Mouse (Mus musculus): ENCODE results near the gene Chchd6. TPM values are rescaled to one million over a fixed set of nuclear protein-coding genes. Genes with fewer than 3 reads are reported as not detected.

Chchd6 gene
- polyA plus RNA-seq, 1 experiment from 2014 or later = 66.9 TPM

DNA sequence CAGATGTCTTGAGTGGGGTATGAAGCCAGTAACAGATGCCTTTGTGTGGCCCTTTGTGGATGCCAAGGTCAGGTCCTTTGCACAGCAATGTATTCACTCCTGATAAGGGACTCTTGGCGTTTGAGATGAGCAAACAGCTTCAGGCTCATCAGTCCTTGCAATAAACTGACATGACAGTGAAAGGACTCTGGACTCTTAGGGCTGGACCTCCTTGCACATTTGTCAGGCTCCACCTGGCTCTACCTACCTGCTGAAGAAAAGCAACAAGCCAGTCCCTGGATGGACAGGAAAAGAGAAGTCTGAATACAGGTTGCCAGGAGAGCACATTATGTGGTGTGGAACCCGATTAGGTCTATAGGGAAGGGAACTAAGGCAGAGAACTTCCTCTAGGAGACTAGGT is 174.7 kb downstream of the Chchd6 start:
- H3K9ac ChIP-seq (ENCODE audit: low read length) = no peak overlapping the region
- no peak overlapping the region for H3K27ac ChIP-seq (replicated peaks; ENCODE audit: low read depth, low read length)
- no peaks in the 10 kb centered on the region for H3K4me1 ChIP-seq (ENCODE audit: control insufficient read depth, insufficient read depth, low read length)
- H3K9me3 ChIP-seq (ENCODE audit: control insufficient read depth, low read length) = no peaks in the 10 kb centered on the region
- 67% methylated on average over 2 of the region's 2 CpGs for WGBS
- no peak overlapping the region for H3K4me3 ChIP-seq (ENCODE audit: low read depth, low read length)
- H3K36me3 ChIP-seq (ENCODE audit: control insufficient read depth, insufficient read depth, low read length) = no peaks in the 10 kb centered on the region
- H3K4me2 ChIP-seq (ENCODE audit: low read depth, severe bottlenecking) = no peak overlapping the region
- DNase-seq (ENCODE audit: low spot score) (no peak), ATAC-seq (ENCODE audit: insufficient number of reproducible peaks, low FRiP score, low TSS enrichment, low read depth) (no peak)
- no peaks in the 10 kb centered on the region for H3K27me3 ChIP-seq (ENCODE audit: control insufficient read depth, insufficient read depth, low read length)

DNA sequence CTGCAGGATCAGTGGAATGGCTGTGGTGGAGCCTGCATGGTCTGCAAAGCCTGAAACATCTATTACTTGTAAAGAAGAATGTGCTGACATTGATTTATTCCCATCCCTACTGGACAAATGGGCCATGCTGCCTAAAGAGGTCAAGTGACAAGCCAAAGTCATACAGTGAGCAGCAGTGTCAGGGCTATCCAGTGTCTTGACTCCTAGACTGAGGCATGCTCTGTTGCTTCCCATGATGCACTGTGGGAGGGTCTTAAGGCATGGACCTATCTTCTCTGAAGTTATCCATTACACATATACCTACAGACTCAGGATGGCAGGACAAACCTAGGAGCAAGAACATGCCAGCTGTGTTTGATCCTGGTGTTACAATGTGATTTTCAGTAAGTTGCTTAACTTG is 175.3 kb downstream of the Chchd6 start:
- H3K4me1 ChIP-seq (ENCODE audit: control insufficient read depth, insufficient read depth, low read length) = no peaks in the 10 kb centered on the region
- H3K36me3 ChIP-seq (ENCODE audit: control insufficient read depth, insufficient read depth, low read length) = no peaks in the 10 kb centered on the region
- ATAC-seq (ENCODE audit: insufficient number of reproducible peaks, low FRiP score, low TSS enrichment, low read depth) = no peak
- H3K27ac ChIP-seq (replicated peaks; ENCODE audit: low read depth, low read length) = no peak overlapping the region
- no peaks in the 10 kb centered on the region for H3K9me3 ChIP-seq (ENCODE audit: control insufficient read depth, low read length)
- H3K27me3 ChIP-seq (ENCODE audit: control insufficient read depth, insufficient read depth, low read length) = no peaks in the 10 kb centered on the region
- H3K9ac ChIP-seq (ENCODE audit: low read length) = no peak overlapping the region
- no peak for DNase-seq (ENCODE audit: low spot score)
- no peak overlapping the region for H3K4me3 ChIP-seq (ENCODE audit: low read depth, low read length)
- H3K4me2 ChIP-seq (ENCODE audit: low read depth, severe bottlenecking) = no peak overlapping the region

DNA sequence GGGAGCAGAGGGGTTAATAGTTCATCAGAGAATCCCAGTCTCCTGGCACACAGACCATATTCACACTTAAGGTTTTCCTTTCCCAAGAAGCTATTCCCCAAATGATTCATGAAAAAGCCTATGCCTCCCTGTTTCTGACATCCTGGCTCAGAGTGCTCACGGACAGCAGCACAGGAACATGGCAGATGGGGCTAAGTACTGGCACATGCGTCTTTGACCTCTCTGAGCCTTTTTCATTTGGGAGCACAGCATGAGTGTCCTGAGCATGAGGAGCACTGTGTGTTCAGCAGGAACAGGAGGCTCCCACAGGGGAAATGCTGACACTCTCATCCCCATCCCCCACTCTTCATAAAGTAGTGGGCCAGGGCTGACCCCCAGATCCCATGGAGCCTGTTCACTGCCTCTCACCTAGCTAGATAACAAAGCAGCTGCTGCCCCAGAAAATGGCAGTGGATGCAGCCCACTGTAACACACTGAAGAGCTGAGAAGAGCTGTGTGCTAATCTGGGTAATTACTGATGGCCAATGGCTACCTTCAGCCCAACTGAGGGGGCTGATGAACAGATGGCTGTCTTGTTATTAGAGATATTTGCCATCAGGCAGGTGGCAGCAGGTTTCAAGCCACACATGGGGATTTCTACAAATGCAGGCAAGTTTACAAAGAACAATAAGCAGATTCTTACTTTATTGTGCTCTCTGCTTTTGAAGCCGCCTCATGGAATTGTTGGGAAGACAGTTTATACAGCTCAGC is 176.2 kb downstream of the Chchd6 start:
- Histone ChIP-seq H3K4me2 (ENCODE audit: low read depth, severe bottlenecking) (no peak overlapping the region), H3K4me1 (ENCODE audit: control insufficient read depth, insufficient read depth, low read length) (no peaks in the 10 kb centered on the region), H3K9ac (ENCODE audit: low read length) (no peak overlapping the region), H3K9me3 (ENCODE audit: control insufficient read depth, low read length) (no peaks in the 10 kb centered on the region), H3K36me3 (ENCODE audit: control insufficient read depth, insufficient read depth, low read length) (no peaks in the 10 kb centered on the region), H3K4me3 (ENCODE audit: low read depth, low read length) (no peak overlapping the region), H3K27me3 (ENCODE audit: control insufficient read depth, insufficient read depth, low read length) (no peaks in the 10 kb centered on the region), H3K27ac (replicated peaks; ENCODE audit: low read depth, low read length) (no peak overlapping the region)
- DNase-seq (ENCODE audit: low spot score) = no peak
- no peak for ATAC-seq (ENCODE audit: insufficient number of reproducible peaks, low FRiP score, low TSS enrichment, low read depth)
- 85% methylated on average over 3 of the region's 3 CpGs for WGBS

- Histone ChIP-seq H3K9me3 (ENCODE audit: control insufficient read depth, low read length) (no peaks in the 10 kb centered on the region), H3K4me2 (ENCODE audit: low read depth, severe bottlenecking) (no peak overlapping the region), H3K36me3 (ENCODE audit: control insufficient read depth, insufficient read depth, low read length) (no peaks in the 10 kb centered on the region), H3K4me1 (ENCODE audit: control insufficient read depth, insufficient read depth, low read length) (no peaks in the 10 kb centered on the region), H3K4me3 (ENCODE audit: low read depth, low read length) (no peak overlapping the region), H3K27ac (replicated peaks; ENCODE audit: low read depth, low read length) (no peak overlapping the region), H3K9ac (ENCODE audit: low read length) (no peak overlapping the region), H3K27me3 (ENCODE audit: control insufficient read depth, insufficient read depth, low read length) (no peaks in the 10 kb centered on the region)
- ATAC-seq (ENCODE audit: insufficient number of reproducible peaks, low FRiP score, low TSS enrichment, low read depth) = no peak
- 85% methylated on average over 3 of the region's 3 CpGs for WGBS
- DNase-seq (ENCODE audit: low spot score) = no peak
These were observed 179.3 kb downstream of the Chchd6 start for GRCm38 (mm10) chr6:89416030-89416595.

- ATAC-seq (ENCODE audit: insufficient number of reproducible peaks, low FRiP score, low TSS enrichment, low read depth) = no peak
- Histone ChIP-seq H3K9ac (ENCODE audit: low read length) (no peak overlapping the region), H3K4me1 (ENCODE audit: control insufficient read depth, insufficient read depth, low read length) (no peaks in the 10 kb centered on the region), H3K27me3 (ENCODE audit: control insufficient read depth, insufficient read depth, low read length) (no peaks in the 10 kb centered on the region), H3K9me3 (ENCODE audit: control insufficient read depth, low read length) (no peaks in the 10 kb centered on the region), H3K4me3 (ENCODE audit: low read depth, low read length) (no peak overlapping the region), H3K4me2 (ENCODE audit: low read depth, severe bottlenecking) (no peak overlapping the region), H3K27ac (replicated peaks; ENCODE audit: low read depth, low read length) (no peak overlapping the region), H3K36me3 (ENCODE audit: control insufficient read depth, insufficient read depth, low read length) (no peaks in the 10 kb centered on the region)
- WGBS = 80% methylated on average over 2 of the region's 2 CpGs
- no peak for DNase-seq (ENCODE audit: low spot score)
These were observed 180.4 kb downstream of the Chchd6 start for GRCm38 (mm10) chr6:89415091-89415490.

GRCm38 (mm10) chr6:89414126-89414525 is 181.3 kb downstream of the Chchd6 start:
- Histone ChIP-seq H3K4me3 (ENCODE audit: low read depth, low read length) (no peak overlapping the region), H3K4me2 (ENCODE audit: low read depth, severe bottlenecking) (no peak overlapping the region), H3K4me1 (ENCODE audit: control insufficient read depth, insufficient read depth, low read length) (no peaks in the 10 kb centered on the region), H3K27ac (replicated peaks; ENCODE audit: low read depth, low read length) (no peak overlapping the region), H3K9ac (ENCODE audit: low read length) (no peak overlapping the region), H3K27me3 (ENCODE audit: control insufficient read depth, insufficient read depth, low read length) (no peaks in the 10 kb centered on the region), H3K36me3 (ENCODE audit: control insufficient read depth, insufficient read depth, low read length) (no peaks in the 10 kb centered on the region), H3K9me3 (ENCODE audit: control insufficient read depth, low read length) (no peaks in the 10 kb centered on the region)
- ATAC-seq (ENCODE audit: insufficient number of reproducible peaks, low FRiP score, low TSS enrichment, low read depth) (no peak), DNase-seq (ENCODE audit: low spot score) (no peak)
- 76% methylated on average over 4 of the region's 4 CpGs for WGBS

GRCm38 (mm10) chr6:89413481-89413884 is 182.0 kb downstream of the Chchd6 start:
- Histone ChIP-seq H3K4me3 (ENCODE audit: low read depth, low read length) (no peak overlapping the region), H3K27ac (replicated peaks; ENCODE audit: low read depth, low read length) (no peak overlapping the region), H3K36me3 (ENCODE audit: control insufficient read depth, insufficient read depth, low read length) (no peaks in the 10 kb centered on the region), H3K9ac (ENCODE audit: low read length) (no peak overlapping the region), H3K27me3 (ENCODE audit: control insufficient read depth, insufficient read depth, low read length) (no peaks in the 10 kb centered on the region), H3K4me1 (ENCODE audit: control insufficient read depth, insufficient read depth, low read length) (no peaks in the 10 kb centered on the region), H3K9me3 (ENCODE audit: control insufficient read depth, low read length) (no peaks in the 10 kb centered on the region), H3K4me2 (ENCODE audit: low read depth, severe bottlenecking) (no peak overlapping the region)
- no peak for DNase-seq (ENCODE audit: low spot score)
- ATAC-seq (ENCODE audit: insufficient number of reproducible peaks, low FRiP score, low TSS enrichment, low read depth) = no peak

- no peak overlapping the region for H3K27ac ChIP-seq (replicated peaks; ENCODE audit: low read depth, low read length)
- H3K9me3 ChIP-seq (ENCODE audit: control insufficient read depth, low read length) = no peaks in the 10 kb centered on the region
- no peak overlapping the region for H3K4me3 ChIP-seq (ENCODE audit: low read depth, low read length)
- H3K4me2 ChIP-seq (ENCODE audit: low read depth, severe bottlenecking) = no peak overlapping the region
- no peaks in the 10 kb centered on the region for H3K27me3 ChIP-seq (ENCODE audit: control insufficient read depth, insufficient read depth, low read length)
- ATAC-seq (ENCODE audit: insufficient number of reproducible peaks, low FRiP score, low TSS enrichment, low read depth) (no peak), DNase-seq (ENCODE audit: low spot score) (no peak)
- H3K4me1 ChIP-seq (ENCODE audit: control insufficient read depth, insufficient read depth, low read length) = no peaks in the 10 kb centered on the region
- H3K36me3 ChIP-seq (ENCODE audit: control insufficient read depth, insufficient read depth, low read length) = no peaks in the 10 kb centered on the region
- H3K9ac ChIP-seq (ENCODE audit: low read length) = no peak overlapping the region
- WGBS = 74% methylated on average over 1 of the region's 1 CpGs
These were observed 182.9 kb downstream of the Chchd6 start for GRCm38 (mm10) chr6:89412562-89412961.

DNA sequence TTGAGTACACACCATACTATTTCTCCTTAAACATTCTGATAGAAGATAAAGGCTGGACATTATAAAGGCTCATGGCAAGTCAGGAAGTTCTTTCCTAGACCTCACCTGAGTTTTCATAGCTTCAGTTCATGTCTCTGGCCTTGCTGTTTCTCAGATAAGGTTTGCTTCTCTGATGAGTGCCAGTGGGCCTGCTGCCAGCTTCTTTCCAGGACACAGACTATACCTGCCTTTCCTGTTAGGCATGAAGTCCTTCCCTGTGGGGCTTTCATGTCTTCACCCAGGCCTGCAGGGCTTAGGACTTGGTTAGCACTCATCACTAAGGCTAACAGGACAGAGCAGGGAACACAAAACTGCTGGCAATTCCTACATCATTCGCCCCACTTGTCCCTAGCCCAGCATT is 186.4 kb downstream of the Chchd6 start:
- DNase-seq (ENCODE audit: low spot score) (no peak), ATAC-seq (ENCODE audit: insufficient number of reproducible peaks, low FRiP score, low TSS enrichment, low read depth) (no peak)
- no peaks in the 10 kb centered on the region for H3K9me3 ChIP-seq (ENCODE audit: control insufficient read depth, low read length)
- H3K4me1 ChIP-seq (ENCODE audit: control insufficient read depth, insufficient read depth, low read length) = no peaks in the 10 kb centered on the region
- WGBS = 86% methylated on average over 1 of the region's 1 CpGs
- H3K27me3 ChIP-seq (ENCODE audit: control insufficient read depth, insufficient read depth, low read length) = no peaks in the 10 kb centered on the region
- no peak overlapping the region for H3K9ac ChIP-seq (ENCODE audit: low read length)
- no peak overlapping the region for H3K27ac ChIP-seq (replicated peaks; ENCODE audit: low read depth, low read length)
- H3K4me2 ChIP-seq (ENCODE audit: low read depth, severe bottlenecking) = no peak overlapping the region
- H3K4me3 ChIP-seq (ENCODE audit: low read depth, low read length) = no peak overlapping the region
- no peaks in the 10 kb centered on the region for H3K36me3 ChIP-seq (ENCODE audit: control insufficient read depth, insufficient read depth, low read length)
